Mouse (Mus musculus): ENCODE data around the gene Ccdc162.
A peak's percentile ranks its signal among the peaks of the same experiment; 100 is the strongest.

Gene Ccdc162

GRCm38 (mm10) chr10:41632062-41632461 is 84.4 kb downstream of the Ccdc162 start:
- DNase-seq: no peak

- DNase-seq: no peak
Measured at GRCm38 (mm10) chr10:41626996-41627395, 89.4 kb downstream of the Ccdc162 start.

- no peak for DNase-seq
Measured at GRCm38 (mm10) chr10:41619988-41620387, 96.4 kb downstream of the Ccdc162 start.

GRCm38 (mm10) chr10:41615487-41615886 is 100.9 kb downstream of the Ccdc162 start:
- no peak for DNase-seq

DNA sequence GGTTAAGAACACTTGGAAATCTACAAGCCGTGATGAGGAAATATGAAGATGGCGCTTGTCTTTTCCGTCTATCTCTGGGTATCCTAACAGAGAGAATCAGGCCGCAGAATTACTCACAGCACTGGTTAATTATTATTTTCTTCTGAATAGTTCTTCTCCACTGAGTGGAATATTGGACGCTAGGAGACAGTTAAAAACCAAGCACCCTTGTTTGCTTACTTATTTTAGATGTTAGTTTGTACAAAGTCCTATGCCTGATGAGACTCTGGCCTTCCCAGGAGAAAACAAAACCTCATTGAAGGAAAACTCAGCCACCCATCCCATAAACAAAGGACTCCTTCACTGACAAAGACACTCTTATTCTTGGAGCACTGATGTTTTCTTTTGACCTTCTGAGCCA is 104.5 kb downstream of the Ccdc162 start:
- DNase-seq: no peak

DNA sequence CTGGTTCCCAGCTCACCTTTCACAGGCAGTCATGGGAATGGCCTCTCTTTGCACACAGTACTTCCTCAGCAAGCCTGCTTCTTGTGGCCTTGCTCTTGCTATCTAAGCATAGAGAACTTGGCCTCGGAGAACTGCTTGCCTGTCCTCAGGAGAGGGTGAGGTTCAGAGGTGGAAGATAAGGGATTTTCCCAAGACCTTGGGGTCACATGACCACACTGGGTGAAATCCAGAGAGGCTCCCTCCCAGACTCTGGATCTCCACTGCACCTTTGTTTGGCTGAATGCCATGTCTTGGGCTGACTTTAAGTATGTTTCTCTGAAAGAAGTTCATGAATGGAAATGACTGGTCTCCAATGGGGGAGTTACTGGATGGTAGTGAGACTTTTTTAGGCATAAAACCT is 107.0 kb downstream of the Ccdc162 start:
- DNase-seq: no peak

DNA sequence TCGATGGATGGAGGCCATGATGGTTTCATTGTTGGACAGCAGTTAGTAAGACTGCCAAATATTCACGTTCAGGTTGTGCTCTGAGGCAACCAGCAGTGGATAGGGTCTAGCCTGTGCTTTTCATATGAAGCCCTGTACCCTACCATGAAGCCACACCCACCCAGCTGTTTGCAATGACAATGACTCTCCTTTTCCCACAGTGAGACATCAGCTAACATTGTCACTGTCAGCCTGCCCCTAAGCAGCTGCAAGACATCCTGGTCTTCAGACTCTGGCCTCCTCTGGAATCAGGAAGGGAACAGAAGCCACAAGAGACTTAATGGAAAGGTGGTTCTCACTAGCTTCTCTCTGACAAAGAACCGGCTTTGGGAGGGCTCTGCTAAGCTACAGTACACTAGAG is 107.9 kb downstream of the Ccdc162 start:
- no peak for DNase-seq

GRCm38 (mm10) chr10:41602667-41603066 is 113.8 kb downstream of the Ccdc162 start:
- DNase-seq: no peak

DNA sequence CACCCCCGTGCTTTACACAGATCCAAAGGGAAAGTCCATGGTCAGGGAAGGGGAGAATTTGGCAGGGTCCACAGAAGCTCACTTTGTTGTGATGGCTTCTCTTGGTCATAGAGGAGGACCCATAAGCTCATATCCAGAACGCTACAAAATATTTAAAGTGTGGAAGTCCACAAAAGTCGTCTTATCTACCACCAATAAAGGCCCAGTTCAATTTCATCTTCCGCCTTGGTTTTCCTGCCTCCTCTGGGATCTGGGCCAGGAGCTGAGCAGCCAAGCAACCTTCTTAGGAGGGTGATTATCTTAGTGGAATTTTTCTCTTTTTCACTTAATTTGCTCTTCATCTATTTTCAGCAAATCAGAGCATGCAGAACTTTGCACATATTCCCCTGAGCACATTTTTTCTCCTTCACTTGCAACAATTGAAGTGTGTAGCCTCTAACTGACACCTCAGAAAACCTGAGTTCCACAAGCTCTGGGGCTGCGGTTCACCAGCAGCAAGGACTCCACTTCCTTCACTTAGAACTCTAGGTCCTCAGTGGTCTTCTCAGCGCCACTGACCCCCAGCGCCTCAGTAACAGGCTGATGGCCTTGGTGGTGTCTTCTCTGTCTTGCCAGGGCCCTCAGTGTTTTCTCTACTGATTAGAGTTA is 114.4 kb downstream of the Ccdc162 start:
- no peak for DNase-seq

GRCm38 (mm10) chr10:41601302-41601701 is 115.1 kb downstream of the Ccdc162 start:
- DNase-seq: no peak

DNA sequence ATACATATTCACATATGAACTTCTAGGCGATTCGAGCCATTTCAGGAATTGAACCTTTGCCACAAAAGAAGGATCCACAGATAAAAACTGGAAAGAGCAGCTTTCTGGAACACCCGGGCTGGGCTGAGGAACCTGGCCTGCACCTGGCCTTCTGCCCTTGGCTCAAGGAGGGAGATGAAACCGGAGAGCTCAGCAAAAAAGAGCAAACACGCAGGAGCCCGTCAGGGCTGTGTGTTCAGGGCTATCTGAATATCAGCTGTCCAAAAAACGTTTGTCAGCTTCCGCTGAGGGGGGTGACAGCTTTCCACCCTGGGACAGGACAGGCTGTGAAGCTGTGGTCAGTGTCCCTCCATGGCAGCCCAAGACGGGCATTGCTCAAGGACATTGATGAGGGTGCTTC is 117.4 kb downstream of the Ccdc162 start:
- DNase-seq: peak; percentile 56

DNA sequence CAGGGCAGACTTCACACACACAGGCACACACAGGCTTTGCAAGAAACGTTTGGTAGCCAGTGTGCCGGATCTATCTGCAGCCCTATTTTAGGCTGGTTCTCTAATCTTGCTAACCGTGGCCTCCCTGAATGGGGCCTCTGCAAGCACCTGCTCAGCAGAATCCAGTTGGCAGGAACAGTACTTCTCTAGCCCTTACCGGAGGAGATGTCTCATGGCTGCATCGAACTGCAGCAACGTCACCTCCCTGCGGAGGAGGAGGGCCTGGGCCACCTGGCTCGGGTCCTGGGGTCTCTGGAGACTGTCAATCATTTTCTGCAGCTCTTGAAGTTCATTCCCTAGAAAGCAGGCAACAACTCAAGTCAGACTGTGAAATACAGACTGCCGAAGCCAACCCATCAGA is 118.2 kb downstream of the Ccdc162 start:
- DNase-seq: peak; percentile 79

- DNase-seq: no peak
Measured at GRCm38 (mm10) chr10:41595550-41595949, 120.9 kb downstream of the Ccdc162 start.

GRCm38 (mm10) chr10:41594957-41595356 is 121.5 kb downstream of the Ccdc162 start:
- DNase-seq: no peak

DNA sequence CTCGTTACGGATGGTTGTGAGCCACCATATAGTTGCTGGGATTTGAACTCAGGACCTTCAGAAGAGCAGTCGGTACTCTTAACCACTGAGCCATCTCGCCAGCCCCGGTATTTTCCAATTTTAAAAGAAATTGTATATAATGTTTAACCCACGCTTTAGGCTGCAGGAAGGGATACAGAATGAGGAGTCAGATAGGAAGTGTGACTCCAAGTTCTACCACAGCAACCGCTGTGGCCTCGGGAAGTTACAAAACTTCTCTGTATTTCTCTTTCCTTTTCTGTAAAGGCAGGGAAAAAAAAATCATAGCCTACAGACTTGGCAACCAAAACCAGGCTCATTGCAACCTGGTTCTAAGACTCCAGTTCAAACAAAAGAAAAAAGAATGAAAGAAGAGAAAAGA is 122.0 kb downstream of the Ccdc162 start:
- DNase-seq: no peak

DNA sequence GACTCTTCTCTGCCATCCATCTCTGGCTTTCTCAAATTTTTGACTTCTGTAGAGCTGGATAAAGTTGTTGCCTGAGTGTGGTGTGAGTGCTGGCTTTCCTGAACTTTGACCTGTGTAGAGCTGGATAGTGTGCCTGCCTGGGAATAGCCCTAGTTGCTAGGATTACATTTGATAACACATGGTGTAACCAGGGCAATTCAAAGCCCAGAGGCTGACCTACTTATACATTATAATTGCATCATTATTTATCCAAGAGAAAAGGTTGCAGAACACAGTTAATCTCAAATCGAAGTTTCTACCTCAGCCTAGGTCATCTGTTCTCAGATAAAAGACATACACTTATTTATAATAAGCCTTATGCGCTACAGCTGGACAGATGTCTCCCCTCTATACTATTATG is 127.8 kb downstream of the Ccdc162 start:
- DNase-seq: no peak

- DNase-seq: no peak
Measured at GRCm38 (mm10) chr10:41586947-41587852, 129.2 kb downstream of the Ccdc162 start.

DNA sequence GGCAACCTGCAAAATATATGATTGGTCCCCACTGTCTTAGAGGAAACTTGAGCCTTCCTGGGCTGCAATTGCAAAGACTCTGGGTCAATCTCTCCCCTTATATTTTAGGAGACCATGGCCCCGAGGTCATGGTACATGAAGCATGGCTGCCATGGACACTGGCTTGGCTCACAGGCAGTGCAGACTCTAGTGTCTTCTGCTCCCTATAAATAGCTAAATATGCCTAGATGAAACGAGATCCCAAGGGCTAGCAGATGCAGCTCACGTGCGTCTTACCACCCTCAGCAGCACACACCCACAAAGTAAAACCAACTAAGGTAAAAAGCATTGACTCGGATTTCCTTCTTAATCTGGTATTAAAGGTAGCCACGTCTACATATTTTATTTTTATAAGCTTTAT is 133.1 kb downstream of the Ccdc162 start:
- DNase-seq: no peak

DNA sequence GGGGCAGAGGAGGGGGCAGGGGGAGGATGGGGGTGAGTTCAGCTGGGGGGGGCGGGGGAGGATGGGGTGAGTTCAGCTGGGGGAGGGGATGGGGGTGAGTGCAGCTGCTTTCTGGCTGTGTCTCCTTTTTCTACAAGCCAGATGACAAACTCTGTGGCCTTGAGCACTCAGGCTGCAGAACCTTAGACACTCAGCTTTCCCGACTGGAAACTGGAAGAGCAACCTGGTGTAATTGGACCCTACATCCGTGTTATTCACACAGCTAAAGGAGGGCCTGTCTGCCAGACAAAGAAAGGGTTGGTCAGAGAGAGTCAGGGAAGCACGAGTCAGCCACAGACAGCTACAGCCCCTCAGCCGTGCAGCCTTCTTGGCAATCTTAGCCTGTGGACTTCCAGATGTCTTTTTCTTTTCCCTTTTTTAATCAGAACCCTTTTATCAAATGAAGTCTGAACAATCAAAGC is 133.5 kb downstream of the Ccdc162 start:
- no peak for DNase-seq

- no peak for DNase-seq
Measured at GRCm38 (mm10) chr10:41580441-41580840, 136.0 kb downstream of the Ccdc162 start.

GRCm38 (mm10) chr10:41578541-41578940 is 137.9 kb downstream of the Ccdc162 start:
- no peak for DNase-seq

DNA sequence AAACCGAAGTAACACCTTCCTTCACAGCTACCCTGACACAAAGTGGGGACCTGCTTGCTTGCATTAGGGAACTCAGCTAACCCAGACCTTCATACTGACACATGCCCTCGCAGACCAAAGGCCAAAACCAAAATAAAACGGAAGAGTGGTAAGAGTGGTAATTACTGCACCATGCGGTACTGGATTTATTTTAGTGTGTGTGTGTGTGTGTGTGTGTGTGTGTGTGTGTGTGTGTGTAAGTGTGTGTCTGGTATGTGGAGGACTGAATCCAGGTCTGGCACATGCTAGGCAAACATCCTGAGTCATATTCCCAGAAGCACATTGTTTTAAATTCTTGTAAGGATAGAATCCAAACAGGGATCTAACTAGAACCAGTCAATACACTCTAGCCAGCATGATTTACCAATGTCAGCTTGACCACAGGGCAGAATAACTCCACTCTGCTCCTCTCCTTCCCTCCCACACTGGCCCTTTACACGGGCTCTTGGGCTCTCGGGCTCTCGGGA is 140.1 kb downstream of the Ccdc162 start:
- DNase-seq: no peak

DNA sequence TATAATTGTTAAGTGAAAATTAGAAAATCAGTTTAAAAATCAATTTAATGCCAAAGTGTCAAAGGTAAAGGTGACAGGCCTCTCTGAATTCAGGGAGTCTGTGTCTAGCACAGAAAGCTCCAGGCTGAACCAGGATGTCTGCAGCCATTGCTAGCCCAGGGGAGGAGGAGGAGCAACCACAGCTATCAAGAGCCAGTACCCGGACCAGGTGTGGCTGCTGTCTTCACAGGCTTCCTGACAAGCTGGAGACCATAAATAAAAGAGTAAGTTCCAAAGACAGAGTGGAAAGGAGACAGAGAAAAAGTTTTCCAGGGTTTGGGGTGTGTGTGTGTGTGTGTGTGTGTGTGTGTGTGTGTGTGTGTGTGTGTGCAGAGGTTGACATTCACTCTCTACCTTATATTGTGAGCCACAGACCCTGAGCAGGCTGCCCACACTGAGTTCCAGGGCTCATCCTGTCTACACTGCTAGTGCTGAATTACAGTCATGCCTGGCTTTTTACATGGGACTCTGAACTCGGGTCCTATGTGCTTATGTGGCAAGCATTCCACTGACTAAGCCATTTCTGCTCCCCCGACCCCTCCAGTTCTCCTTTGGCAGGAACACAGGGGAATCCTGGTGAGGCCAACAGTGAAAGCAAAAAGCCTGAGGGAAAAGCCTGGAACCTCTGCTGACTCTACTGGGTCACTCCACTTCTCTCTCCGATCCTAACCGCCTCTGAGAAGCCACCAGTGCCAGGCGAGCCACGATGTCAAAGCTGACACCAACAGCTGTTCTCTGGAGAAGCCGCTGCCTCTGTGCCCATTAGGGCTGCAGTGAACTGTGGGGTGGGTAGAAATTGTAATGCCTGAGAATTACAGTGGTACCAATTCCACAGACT is 140.7 kb downstream of the Ccdc162 start:
- DNase-seq: no peak

All from cerebellum, adult 11-12 months (tissue).